Mouse (Mus musculus): ENCODE measurements around the gene Slc7a7.

Gene Slc7a7

DNA sequence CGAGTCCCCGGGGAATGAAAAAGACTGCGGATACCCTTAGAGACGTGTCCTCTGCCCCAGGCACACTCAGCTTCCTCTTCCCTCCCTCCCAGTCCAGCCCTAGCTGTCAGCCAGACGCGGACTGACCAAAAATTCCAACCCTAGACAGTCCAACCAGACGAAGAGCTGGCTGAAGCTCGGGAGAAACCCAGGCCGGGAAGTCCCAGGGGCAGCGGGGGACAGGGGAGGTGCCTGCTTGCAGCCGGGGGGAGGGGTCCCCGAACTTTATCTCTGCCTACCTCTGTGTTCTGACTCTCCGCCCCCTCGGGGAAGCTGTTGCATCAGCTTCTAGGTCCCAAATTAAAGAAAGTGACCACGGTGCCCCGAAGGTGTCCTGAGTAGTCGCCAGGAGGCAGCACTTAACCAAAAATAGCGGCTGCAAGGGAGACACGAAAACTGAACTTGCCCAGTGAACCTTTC is at the start of gene Slc7a7:
Slc7a7 (minus strand) TSS at position 158 of the 459 bp plus-strand sequence.
- DNase-seq (ENCODE audit: low read depth, low spot score): no peak

DNA sequence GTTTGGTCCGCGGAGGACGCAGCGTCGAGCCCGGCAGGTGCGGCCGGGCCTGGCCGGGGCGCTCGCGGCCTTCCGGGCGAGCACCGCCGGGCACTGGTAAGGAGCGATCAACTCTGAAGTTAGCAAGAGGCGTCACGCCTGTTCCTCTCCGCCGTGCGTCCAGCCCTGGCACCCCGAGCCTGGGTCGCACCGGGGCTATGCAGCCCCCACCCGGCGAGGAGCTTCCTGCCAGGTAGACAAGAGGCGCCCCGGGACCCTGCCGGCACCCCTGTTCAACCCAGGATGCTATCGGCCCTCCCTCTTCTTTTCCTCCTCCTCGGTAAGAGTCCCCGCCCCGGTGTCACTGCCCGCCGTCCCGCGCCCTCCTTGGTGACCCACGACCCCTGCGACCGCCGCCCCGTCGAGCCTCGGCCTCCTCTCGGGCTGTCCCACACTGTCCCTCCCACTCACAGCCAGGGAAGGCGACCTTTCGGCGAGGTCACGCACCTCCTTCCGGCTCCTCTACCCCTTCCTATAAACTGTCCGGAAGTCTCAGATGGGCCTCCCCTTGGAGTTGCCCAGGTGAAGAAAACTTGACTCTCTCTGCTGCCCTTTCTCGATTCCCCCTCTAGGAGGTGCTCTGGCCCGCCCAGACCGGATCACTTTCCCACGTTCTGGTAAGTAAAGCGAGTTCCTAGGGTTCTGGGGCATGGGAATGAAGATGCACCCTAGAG is 46.9 kb upstream of the Slc7a7 start:
- peak; percentile 91 for DNase-seq (ENCODE audit: low read depth, low spot score)

DNA sequence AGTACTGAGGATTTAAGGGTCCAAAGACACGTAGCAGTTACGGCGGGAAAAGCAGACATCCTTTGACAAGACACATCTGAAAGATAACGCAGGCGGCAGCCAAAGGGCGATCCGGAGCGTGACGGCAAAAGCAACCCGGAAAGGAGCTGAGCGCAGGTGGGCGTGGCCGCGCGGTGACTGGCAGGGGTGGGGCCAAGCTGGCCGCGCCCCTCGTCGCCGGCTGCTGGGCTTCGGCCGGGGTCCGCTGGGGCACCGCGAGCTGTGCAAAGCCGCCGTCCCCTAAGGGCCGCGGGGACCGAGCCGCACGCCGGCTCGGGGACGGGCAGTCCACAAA is 46.3 kb upstream of the Slc7a7 start, which contains the start of gene Lrp10:
Lrp10 (plus strand) TSS at position 179 of the 334 bp plus-strand sequence.
- peak; percentile 79 for DNase-seq (ENCODE audit: low read depth, low spot score)

DNA sequence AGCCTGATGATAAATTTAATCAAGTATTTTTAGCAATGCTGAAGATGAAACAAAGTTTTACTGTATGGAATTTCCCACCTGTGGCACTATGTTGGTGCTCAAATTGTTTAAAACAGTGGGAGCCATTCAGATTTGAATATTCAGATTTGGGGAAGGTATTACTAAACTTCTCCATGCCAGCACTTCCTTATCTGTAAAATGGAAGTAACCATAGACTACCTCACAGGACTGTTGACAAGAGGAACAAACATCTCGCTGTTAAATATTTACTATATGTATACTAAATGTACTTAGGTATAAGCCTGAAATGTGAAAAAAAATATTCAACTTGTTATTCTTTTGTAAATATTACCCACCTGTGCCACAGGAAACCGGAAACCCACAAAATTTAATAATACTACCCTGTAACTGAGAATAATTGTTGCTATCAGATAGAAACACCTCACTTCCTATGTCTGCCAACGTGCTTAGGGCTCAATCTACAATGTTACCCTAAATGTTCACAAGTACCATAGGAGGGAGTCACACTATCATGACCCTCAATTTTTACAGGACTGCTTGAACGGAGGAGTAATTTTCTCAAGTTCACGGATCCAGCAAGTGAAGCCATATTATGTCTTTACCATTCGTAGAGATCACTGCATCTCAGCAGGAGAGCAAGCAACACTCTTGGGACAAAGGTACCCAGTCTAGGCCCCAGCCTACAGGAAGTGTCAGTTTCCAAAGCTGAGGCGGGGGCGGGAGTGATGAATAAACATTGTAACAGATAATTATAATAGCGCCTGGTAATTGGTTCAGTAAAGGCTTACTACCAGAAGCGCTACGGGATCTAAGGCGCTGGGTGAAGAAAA is 45.8 kb upstream of the Slc7a7 start:
- no peak for DNase-seq (ENCODE audit: low read depth, low spot score)

DNA sequence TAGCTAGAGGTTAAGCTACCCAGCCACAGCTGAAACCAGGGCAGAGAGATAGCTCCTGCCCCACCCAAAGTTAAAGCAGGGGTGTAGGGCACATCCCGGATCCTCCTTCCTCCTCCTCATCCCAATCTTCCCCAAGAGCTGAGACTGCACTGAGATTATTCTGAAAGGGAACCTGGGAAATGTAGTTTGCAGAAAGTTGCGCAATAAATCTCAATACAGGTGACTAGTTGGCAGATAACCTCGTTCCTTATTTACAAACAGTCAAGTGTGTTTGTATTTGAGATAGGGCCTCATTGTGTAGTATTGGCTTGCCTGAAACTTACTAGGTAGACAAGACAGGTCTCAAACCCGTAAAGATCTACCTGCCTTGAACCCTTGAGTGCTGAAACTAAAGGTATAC is 44.6 kb upstream of the Slc7a7 start:
- DNase-seq (ENCODE audit: low read depth, low spot score): no peak

DNA sequence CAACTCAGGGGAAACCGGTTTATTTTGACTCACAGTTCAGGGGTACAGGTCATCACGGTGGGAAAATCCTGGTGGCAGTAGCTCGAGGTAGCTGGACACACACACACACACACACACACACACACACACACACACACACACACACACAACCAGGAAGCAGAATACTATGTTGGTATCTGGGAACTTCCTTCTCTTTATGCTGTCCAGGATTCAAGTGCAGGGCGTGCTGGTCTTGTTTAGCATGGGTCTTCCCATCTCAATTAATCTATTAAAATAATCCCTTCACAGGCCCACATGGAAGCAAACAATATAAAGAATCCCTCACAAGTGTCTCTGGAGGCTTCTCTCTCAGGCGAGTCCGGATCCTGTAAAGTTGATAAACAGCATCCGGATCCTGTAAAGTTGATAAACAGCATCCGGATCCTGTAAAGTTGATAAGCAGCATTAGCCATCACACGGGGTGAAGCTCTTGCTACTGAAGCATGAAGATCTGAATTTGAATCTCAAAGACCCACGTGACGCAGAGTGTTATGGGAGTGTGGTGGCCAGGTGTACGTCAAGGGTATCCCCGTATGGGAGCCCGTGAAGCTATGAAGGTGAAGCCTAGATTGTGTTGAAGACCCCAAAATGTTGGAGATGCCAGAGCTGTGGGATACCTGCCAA is 40.5 kb upstream of the Slc7a7 start:
- no peak for DNase-seq (ENCODE audit: low read depth, low spot score)

DNA sequence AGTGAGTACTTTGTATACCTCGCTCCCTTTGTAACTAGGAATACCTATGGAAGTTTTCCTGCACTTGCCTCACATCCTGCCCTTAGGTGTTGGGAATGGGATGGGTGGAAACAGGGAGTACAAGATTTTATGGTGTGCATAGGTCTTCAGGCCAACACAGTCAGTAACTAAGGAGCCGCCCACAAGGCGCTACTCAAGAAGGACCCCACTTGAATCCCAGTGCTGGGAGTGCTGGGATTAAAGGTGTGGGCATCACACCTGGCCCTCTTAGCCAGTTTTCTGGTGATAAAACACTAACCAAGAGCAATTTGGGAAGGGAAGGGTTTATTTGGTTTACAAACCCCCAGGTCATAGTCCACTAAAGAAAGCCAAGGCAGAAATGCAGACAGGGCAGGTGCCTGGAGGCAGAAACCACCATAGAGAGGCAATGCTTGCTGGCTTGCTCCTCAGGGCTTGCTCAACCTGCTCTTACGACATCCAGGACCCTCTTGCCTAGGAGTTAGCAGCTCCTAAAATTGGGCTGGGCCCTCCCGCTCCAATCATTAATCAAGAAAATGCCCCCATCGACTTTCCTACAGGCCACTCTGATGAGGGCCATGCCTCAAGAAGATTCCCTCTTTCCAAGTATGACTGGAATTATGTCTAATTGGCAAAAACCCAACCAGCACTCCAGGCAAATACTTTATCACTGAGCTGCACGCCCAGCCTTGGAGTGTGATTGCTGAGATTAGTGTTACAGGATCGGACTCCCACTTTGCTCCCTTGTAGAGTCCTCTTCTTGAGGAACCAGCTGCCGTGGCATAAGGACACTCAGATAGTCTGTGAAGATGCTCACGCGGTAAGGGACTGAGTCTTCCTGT is 37.3 kb upstream of the Slc7a7 start:
- DNase-seq (ENCODE audit: low read depth, low spot score): no peak

DNA sequence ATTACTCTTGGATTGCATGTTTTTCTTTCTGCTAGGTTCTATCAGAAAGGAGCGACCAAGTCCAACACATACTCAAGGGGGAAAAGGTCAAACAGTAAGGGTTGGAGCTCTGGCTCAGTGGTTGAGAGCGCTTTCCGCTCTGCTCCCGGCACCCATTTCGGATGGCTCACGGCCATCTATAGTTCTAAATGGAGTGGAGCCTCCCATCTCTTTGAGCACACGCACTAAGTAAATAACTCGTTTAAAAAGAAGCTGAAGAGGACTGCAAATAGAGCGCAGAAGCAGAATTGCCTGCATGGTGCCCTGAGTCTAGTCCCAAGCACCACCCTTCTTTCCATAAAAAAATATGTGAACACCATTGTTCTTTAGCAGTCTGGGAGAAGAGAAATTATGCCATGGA is 36.0 kb upstream of the Slc7a7 start:
- no peak for DNase-seq (ENCODE audit: low read depth, low spot score)

DNA sequence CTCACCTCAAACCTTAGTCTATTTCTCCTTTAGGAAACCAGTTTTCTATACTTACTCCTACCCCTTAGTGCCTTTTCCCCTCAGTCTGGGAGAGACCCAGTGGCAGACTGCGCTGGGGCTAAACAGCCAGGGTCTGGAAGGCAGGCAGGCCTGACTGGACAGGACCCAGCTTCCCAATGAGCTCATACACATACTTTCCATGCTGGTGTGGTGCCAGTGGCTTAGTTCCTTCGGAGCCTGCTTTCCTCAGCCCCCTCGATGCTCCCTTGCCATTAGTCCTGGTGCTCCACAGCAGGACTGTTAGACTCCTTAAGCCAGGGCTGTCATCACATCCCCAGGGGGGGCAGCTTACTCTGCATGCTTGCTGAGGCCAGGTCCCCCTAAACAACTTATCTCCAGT is 27.9 kb upstream of the Slc7a7 start:
- DNase-seq (ENCODE audit: low read depth, low spot score): peak; percentile 84

DNA sequence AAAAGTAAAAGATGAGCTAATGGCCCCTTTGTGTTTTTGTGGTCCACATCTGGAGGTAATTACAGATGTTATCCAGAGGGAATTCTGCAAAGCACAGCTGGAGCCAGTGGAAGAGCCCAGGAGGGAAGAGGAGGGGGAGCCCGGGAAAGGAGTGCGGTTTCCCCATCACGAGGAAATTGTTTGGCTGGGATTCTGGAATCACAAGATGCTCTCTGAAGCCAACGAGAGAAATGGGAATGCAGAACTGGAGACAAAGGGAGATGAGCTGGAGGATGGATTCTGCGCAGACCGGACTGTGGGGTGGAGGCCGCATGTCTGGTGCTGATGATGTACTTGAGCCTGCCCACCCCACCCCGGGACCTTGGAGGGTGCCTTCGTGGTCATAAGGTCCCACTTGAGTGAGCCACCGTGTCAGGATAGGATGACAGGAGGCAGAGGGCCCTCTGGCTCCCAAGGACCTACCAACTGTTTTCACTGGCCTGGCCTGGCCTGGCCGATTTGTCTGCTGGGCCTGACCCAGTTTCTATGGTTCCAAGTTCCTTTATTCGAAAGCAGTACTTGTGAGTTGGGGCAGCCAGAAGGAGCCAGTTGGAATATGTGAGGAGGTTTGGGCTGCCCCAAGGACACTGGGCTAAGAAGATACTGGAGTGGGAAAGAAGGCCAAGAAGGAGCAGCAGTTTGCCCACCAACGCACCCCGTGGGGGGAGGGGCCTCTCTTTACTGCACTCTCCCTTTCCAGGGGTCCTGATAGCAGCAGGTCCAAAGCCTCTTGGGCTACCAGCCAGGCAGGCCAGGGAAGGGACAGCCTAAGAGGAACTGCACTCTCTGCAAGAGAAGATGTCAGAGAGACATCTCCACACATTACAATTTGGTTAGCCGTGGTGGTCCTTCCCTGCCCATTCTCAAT is 26.4 kb upstream of the Slc7a7 start:
- peak; percentile 99 for DNase-seq (ENCODE audit: low read depth, low spot score)

DNA sequence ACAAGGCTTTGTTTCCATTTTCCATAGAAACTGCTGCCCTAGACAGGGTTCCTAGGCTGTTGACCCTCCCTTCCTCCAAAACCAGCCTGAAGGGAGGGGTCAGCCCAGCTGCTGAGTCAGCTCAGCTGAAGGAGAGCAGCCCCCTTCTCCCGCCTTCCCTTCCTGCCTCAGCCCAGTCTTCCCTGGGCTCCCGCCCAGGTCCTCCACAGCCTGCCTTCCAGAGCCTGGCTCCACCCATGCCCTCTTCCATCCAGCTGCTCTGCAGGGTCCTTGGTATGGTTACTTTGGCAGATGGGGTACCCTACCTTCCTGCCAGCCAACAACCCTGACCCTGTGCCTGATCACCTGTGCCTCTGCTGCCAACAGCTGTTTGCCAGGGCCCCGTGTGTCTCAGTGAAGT is 25.6 kb upstream of the Slc7a7 start:
- DNase-seq (ENCODE audit: low read depth, low spot score): peak; percentile 95

DNA sequence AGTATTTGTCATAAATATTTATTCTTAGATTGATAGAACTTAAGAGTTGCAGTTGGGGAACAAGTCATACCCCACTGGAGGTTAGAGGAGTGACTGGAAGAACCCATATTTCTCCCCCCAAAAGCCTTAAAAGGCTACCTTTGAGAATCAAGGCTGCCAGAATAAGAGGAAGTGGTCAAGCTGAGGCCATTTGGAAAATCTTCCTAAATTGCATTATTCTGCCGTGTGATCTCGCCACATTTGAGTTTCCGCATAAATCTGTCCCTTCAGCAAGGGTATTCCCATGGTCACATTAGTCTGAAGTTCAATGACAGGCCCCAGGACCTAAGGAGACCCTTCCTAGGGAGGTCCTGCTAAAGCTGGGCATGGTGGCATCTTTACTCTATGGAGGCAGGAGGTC is 25.0 kb upstream of the Slc7a7 start:
- DNase-seq (ENCODE audit: low read depth, low spot score): peak; percentile 49

DNA sequence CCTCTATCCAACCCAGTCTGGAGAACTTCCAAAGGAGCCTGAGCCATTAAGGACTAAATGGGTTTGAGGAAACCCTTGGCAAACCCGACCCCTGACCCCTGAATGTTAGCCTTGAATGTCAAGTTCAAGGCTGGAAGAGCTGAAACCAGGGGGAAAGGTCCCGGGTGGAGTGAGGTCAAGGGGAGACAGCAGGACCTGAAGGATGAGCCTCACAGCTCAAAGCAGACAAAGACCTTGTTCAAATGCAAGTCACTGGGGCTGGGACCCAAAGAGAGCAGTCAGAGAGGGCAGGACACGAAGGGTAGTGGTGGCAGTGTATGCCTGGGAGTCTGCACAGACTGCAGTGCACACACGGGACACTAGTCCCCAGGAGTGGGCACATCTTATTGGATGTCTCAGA is 23.8 kb upstream of the Slc7a7 start:
- no peak for DNase-seq (ENCODE audit: low read depth, low spot score)

DNA sequence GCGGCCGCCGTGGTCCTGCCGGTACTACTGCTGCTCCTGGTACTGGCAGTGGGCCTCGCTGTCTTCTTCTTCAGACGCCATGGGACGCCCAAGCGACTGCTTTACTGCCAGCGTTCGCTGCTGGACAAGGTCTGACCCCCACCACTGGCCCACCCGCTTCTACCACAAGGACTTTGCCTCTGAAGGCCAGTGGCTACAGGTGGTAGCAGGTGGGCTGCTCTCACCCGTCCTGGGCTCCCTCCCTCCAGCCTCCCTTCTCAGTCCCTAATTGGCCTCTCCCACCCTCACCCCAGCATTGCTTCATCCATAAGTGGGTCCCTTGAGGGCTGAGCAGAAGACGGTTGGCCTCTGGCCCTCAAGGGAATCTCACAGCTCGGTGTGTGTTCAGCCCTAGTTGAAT is 23.0 kb upstream of the Slc7a7 start:
- DNase-seq (ENCODE audit: low read depth, low spot score): no peak

DNA sequence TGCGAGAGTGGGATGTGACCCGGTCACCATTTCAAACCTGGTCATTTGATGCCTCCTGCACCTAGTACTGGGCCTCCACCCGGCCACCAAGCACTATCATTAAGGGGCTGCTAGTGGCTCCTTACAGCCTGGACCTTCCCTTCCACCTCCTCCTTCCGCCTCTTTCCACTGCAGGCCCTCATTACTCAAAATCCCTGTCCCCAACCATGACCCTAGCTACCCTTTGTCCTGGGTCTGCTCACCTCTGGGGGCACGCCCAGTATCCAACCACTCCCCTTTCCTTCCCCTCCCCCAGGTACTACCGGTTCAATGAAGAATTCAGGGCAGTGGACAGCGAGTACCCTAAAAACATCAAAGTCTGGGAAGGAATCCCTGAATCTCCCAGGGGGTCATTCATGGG is 22.0 kb upstream of the Slc7a7 start:
- DNase-seq (ENCODE audit: low read depth, low spot score): no peak

DNA sequence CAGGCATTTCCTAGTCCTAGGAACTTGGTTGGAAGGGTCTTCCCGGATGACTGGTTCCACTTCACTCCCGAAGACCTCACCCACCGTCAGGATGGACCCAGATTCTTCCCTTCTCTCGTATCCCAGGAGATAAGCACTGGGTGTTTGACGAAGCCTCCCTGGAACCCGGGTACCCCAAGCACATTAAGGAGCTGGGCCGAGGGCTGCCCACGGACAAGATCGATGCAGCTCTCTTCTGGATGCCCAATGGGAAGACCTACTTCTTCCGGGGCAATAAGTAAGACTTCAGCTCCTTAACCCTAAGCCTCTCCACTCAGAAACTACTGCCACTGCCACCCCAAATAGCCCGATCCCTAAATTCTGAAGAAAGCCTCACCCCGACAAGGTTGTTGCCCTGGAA is 21.6 kb upstream of the Slc7a7 start:
- no peak for DNase-seq (ENCODE audit: low read depth, low spot score)

DNA sequence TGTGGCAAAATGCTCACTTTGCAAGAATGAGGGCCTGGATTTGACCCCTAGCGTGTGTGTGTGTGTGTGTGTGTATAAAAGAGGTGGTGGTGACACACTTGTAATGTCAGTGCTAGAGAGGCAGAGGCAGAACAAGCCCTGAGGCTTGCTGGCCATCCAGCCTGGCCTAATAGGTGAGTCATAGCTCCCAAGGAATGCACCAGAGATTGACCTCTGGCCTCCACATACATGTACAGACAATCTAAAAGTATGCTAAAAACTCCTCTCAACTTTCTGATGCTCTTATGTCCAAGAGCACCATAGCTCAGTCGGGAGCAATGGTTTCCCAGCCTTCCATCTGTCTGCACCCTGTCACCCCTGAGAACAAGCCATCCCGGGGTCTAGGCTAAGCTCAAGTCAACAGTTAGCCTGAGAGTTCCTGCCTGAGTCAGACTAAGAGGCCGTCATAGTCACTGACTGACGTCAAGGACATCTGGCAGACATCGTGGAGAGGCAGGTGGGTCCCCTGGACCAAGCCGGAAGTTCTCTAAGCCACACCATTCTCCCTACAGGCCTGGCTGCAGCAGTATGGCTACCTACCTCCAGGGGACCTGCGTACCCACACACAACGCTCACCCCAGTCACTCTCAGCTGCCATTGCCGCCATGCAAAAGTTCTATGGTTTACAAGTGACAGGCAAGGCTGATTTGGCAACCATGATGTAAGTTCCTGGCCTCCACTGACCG is 17.8 kb upstream of the Slc7a7 start:
- DNase-seq (ENCODE audit: low read depth, low spot score): peak; percentile 92

DNA sequence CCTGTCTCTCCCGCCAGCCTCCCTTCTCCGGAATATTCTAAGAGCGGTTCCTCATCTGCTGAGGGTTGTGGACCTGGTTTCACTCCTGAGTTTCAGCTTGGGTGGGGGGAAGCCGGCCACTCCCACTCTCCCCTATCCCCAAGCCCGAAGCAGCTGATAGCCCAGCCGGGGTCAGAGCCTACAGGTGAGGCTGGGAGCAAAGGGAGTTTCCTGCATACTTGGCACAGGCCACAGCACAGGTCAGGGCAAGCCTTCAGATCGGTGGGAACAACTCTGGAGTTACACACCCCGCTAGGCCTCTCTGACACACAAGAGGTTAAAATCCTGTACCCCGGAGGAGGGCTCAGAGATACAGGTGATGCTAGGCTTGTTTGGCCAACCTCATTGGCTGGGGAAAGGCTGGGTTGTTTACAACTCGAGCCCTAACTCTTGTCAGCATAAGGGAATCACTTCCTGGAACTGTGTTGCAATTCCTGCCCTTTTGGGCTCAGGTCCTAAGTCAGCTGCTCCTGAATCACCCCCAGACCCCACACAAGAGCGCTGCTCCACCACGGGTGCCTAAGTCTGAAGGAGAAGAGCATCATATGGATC is 16.5 kb upstream of the Slc7a7 start:
- DNase-seq (ENCODE audit: low read depth, low spot score): peak; percentile 62

Measured in 3T3-L1 (cell line).